Mouse (Mus musculus): ENCODE results near the gene Ndst2.
"Not testable (repeated sequence)": the region's sequence is repeated elsewhere in the genome, so short reads cannot be mapped to it uniquely, and the experiment has no call there.

The Ndst2 gene

GRCm38 (mm10) chr14:20738511-20738910, 4.1 kb upstream of the Ndst2 start:
- DNase-seq (ENCODE audit: low spot score in 2 of 2), result no peak

GRCm38 (mm10) chr14:20737306-20737705, 2.9 kb upstream of the Ndst2 start:
- peak; percentile 52 to 62 for DNase-seq (ENCODE audit: low spot score in 2 of 2)

- DNase-seq (ENCODE audit: low spot score in 2 of 2), result no peak
Measured at GRCm38 (mm10) chr14:20735892-20736390, 1.6 kb upstream of the Ndst2 start.

GRCm38 (mm10) chr14:20735052-20735451, 690 bp upstream of the Ndst2 start:
- no peak for DNase-seq (ENCODE audit: low spot score in 2 of 2)

- peak in 1 of 2 experiments; percentile 27 for DNase-seq (ENCODE audit: low spot score in 2 of 2)
Measured at GRCm38 (mm10) chr14:20733041-20733951, 1.1 kb downstream of the Ndst2 start.

- DNase-seq (ENCODE audit: low spot score in 2 of 2), result peak in 1 of 2 experiments; percentile 35
Measured at GRCm38 (mm10) chr14:20730853-20731602, 3.3 kb downstream of the Ndst2 start.

- DNase-seq (ENCODE audit: low spot score in 2 of 2), result no peak
Measured at GRCm38 (mm10) chr14:20729871-20730270, 4.5 kb downstream of the Ndst2 start.

GRCm38 (mm10) chr14:20725660-20726339, 8.6 kb downstream of the Ndst2 start:
- DNase-seq (ENCODE audit: low spot score in 2 of 2), result no peak

- DNase-seq (ENCODE audit: low spot score in 2 of 2), result peak in 1 of 2 experiments; percentile 58
Measured at GRCm38 (mm10) chr14:20724043-20724442, 10.3 kb downstream of the Ndst2 start.

GRCm38 (mm10) chr14:20723006-20723405, 11.4 kb downstream of the Ndst2 start:
- DNase-seq (ENCODE audit: low spot score in 2 of 2), result no peak

- DNase-seq (ENCODE audit: low spot score in 2 of 2), result no peak
Measured at GRCm38 (mm10) chr14:20721371-20721770, 13.0 kb downstream of the Ndst2 start.

- DNase-seq (ENCODE audit: low spot score in 2 of 2), result no peak
Measured at GRCm38 (mm10) chr14:20719767-20720166, 14.6 kb downstream of the Ndst2 start.

GRCm38 (mm10) chr14:20718443-20718842, 15.9 kb downstream of the Ndst2 start:
- DNase-seq (ENCODE audit: low spot score in 2 of 2), result no peak

GRCm38 (mm10) chr14:20713832-20714231, 20.5 kb downstream of the Ndst2 start:
- DNase-seq (ENCODE audit: low spot score in 2 of 2), result no peak

- DNase-seq (ENCODE audit: low spot score in 2 of 2), result no peak
Measured at GRCm38 (mm10) chr14:20708239-20708638, 26.1 kb downstream of the Ndst2 start.

GRCm38 (mm10) chr14:20707201-20708190, 26.9 kb downstream of the Ndst2 start, which contains the start of gene Zswim8:
Gene Zswim8 (plus strand): TSS chr14:20707552.
- DNase-seq (ENCODE audit: low spot score in 2 of 2), result peak; percentile 91 to 92

- not testable (repeated sequence) for DNase-seq (ENCODE audit: low spot score in 2 of 2)
Measured at GRCm38 (mm10) chr14:20703461-20703860, 30.9 kb downstream of the Ndst2 start.

GRCm38 (mm10) chr14:20702741-20703381, 31.5 kb downstream of the Ndst2 start, which contains the start of gene Chchd1:
Gene Chchd1 (plus strand): TSS chr14:20703006.
- DNase-seq (ENCODE audit: low spot score in 2 of 2), result peak; percentile 84 to 90

- no peak for DNase-seq (ENCODE audit: low spot score in 2 of 2)
Measured at GRCm38 (mm10) chr14:20702096-20702740, 32.1 kb downstream of the Ndst2 start.
